Mouse (Mus musculus): ENCODE results near the gene Cactin. TPM values are rescaled to one million over a fixed set of nuclear protein-coding genes. Genes with fewer than 3 reads are reported as not detected.
A peak's percentile ranks its signal among the peaks of the same experiment; 100 is the strongest.

Cactin gene
- polyA plus RNA-seq, 1 experiment from 2014 or later: 49.9 TPM

GRCm38 (mm10) chr10:81306837-81307682, 13.8 kb upstream of the Cactin start:
- no peak overlapping the region for H3K4me2 ChIP-seq
- ATAC-seq (replicated peaks; ENCODE audit: low FRiP score): no peak
- no peak for DNase-seq (ENCODE audit: low spot score)
- H3K9ac ChIP-seq (ENCODE audit: low read depth, low read length): no peak overlapping the region
- 92% methylated on average over 21 of the region's 21 CpGs for WGBS
- no peak overlapping the region for H3K4me3 ChIP-seq (ENCODE audit: low read depth, low read length)
- no peaks in the 10 kb centered on the region for H3K9me3 ChIP-seq (ENCODE audit: control insufficient read depth, low read length)
- peaks cover 30% of the 10 kb centered on the region for H3K4me1 ChIP-seq (replicated peaks; ENCODE audit: control insufficient read depth, insufficient read depth, low read length)
- H3K27ac ChIP-seq (ENCODE audit: low read depth, low read length): no peak overlapping the region
- no peaks in the 10 kb centered on the region for H3K27me3 ChIP-seq (replicated peaks; ENCODE audit: control insufficient read depth, insufficient read depth, low read length)
- peaks cover 48% of the 10 kb centered on the region for H3K36me3 ChIP-seq (ENCODE audit: control insufficient read depth, insufficient read depth, low read length)

GRCm38 (mm10) chr10:81309571-81309970, 11.3 kb upstream of the Cactin start:
- peaks cover 7% of the 10 kb centered on the region for H3K4me1 ChIP-seq (replicated peaks; ENCODE audit: control insufficient read depth, insufficient read depth, low read length)
- H3K4me2 ChIP-seq: no peak overlapping the region
- WGBS: 83% methylated on average over 5 of the region's 5 CpGs
- H3K9ac ChIP-seq (ENCODE audit: low read depth, low read length): no peak overlapping the region
- H3K27ac ChIP-seq (ENCODE audit: low read depth, low read length): no peak overlapping the region
- no peak overlapping the region for H3K4me3 ChIP-seq (ENCODE audit: low read depth, low read length)
- peaks cover 71% of the 10 kb centered on the region for H3K36me3 ChIP-seq (ENCODE audit: control insufficient read depth, insufficient read depth, low read length)
- DNase-seq (ENCODE audit: low spot score) (no peak), ATAC-seq (replicated peaks; ENCODE audit: low FRiP score) (no peak)
- H3K27me3 ChIP-seq (replicated peaks; ENCODE audit: control insufficient read depth, insufficient read depth, low read length): no peaks in the 10 kb centered on the region
- no peaks in the 10 kb centered on the region for H3K9me3 ChIP-seq (ENCODE audit: control insufficient read depth, low read length)

DNA sequence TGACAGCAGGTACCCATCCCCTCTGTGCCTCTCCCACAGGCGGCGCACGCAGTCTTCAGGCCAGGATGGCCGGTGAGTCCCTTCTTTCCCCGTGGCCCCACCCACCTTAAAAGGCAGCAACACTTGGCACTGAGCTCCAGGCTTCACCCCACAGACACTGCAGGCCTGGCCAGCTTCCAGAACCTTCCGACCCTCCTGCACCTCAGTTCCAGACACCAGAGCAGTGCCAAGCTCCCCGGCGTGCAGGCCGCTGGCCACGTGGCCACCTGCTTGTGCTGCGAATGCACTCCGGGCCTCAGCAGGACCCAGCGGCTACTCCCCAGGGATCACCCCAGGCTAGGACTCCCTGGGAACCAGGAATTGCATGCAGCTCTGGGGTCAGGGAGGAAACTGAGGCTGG, 7.3 kb upstream of the Cactin start:
- DNase-seq (ENCODE audit: low spot score): no peak
- 97% methylated on average over 13 of the region's 13 CpGs for WGBS
- Histone ChIP-seq H3K4me3 (ENCODE audit: low read depth, low read length) (no peak overlapping the region), H3K9me3 (ENCODE audit: control insufficient read depth, low read length) (no peaks in the 10 kb centered on the region), H3K27ac (ENCODE audit: low read depth, low read length) (no peak overlapping the region), H3K27me3 (replicated peaks; ENCODE audit: control insufficient read depth, insufficient read depth, low read length) (no peaks in the 10 kb centered on the region), H3K36me3 (ENCODE audit: control insufficient read depth, insufficient read depth, low read length) (peaks cover 59% of the 10 kb centered on the region), H3K4me1 (replicated peaks; ENCODE audit: control insufficient read depth, insufficient read depth, low read length) (peaks cover 13% of the 10 kb centered on the region), H3K9ac (ENCODE audit: low read depth, low read length) (no peak overlapping the region), H3K4me2 (no peak overlapping the region)
- no peak for ATAC-seq (replicated peaks; ENCODE audit: low FRiP score)

- Histone ChIP-seq H3K27ac (ENCODE audit: low read depth, low read length) (no peak overlapping the region), H3K9me3 (ENCODE audit: control insufficient read depth, low read length) (no peaks in the 10 kb centered on the region), H3K4me1 (replicated peaks; ENCODE audit: control insufficient read depth, insufficient read depth, low read length) (peaks cover 20% of the 10 kb centered on the region), H3K36me3 (ENCODE audit: control insufficient read depth, insufficient read depth, low read length) (peaks cover 54% of the 10 kb centered on the region), H3K4me3 (ENCODE audit: low read depth, low read length) (no peak overlapping the region), H3K27me3 (replicated peaks; ENCODE audit: control insufficient read depth, insufficient read depth, low read length) (no peaks in the 10 kb centered on the region), H3K9ac (ENCODE audit: low read depth, low read length) (no peak overlapping the region), H3K4me2 (no peak overlapping the region)
- no peak for DNase-seq (ENCODE audit: low spot score)
- WGBS: 75% methylated on average over 7 of the region's 7 CpGs
- no peak for ATAC-seq (replicated peaks; ENCODE audit: low FRiP score)
Observed at GRCm38 (mm10) chr10:81314201-81314600, 6.7 kb upstream of the Cactin start.

DNA sequence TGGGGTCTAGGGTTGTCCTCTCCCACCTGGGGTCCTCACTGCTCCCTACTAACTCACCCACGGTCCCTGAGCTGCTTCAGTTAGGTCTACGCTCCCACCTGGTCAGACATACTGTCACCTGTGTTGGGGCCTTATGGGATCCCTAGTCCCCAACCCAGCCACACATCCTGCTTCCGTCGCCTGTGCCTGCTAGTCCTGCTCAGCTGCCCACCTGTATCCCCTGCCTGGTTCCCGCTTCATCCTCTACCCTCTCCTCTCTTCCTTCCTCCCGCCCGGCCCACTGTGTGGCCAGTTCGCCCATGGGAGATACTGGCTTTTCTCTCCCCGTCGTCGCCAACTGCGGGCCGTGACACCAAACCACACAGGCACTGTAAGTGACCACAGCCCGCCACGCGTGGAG, 5.3 kb upstream of the Cactin start:
- peaks cover 46% of the 10 kb centered on the region for H3K36me3 ChIP-seq (ENCODE audit: control insufficient read depth, insufficient read depth, low read length)

DNA sequence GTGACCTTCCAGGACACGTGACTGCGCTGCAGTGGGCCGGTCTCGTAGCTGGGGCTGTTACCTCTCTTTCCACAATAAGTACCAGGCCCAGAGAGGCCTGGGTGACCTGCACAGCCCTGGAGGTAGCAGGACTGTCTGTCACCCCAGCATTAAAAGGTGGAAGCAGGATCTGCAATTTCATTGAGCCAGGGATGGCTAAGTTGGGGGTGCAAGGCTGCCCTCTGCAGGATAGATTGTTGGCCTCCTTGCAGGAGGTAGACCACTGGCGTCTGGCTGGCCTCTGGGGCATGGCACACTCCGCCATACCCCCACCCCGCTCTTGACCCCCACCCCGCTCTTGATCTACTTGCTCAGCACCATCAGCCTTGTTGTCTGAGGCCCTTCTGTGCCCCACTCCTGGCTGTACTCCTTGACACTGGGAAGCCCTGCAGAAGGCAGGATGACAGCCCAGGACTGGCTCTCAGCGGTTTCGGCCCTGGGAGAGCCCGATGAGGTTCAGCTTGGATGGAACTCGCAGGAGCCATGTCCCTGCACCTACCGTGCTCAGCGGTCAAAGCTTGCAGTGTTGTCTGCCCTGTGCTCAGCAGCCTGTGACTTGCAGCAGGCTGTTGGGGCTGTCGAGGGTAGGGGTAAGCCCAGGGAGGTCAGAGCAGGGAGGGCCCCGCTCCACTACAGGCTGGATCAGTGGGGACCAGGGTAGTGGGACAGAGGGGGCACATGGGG, 4.4 kb upstream of the Cactin start:
- H3K27me3 ChIP-seq (replicated peaks; ENCODE audit: control insufficient read depth, insufficient read depth, low read length): no peaks in the 10 kb centered on the region
- peak overlapping the region; percentile 36 for H3K4me3 ChIP-seq (ENCODE audit: low read depth, low read length)
- H3K4me2 ChIP-seq: peak overlapping the region; percentile 66
- H3K36me3 ChIP-seq (ENCODE audit: control insufficient read depth, insufficient read depth, low read length): peaks cover 37% of the 10 kb centered on the region
- peaks cover 25% of the 10 kb centered on the region for H3K4me1 ChIP-seq (replicated peaks; ENCODE audit: control insufficient read depth, insufficient read depth, low read length)
- H3K27ac ChIP-seq (ENCODE audit: low read depth, low read length): peak overlapping the region; percentile 32; the same call in 1 of the 2 replicates
- no peak for ATAC-seq (replicated peaks; ENCODE audit: low FRiP score)
- WGBS: 54% methylated on average over 16 of the region's 16 CpGs
- DNase-seq (ENCODE audit: low spot score): no peak
- H3K9ac ChIP-seq (ENCODE audit: low read depth, low read length): peak overlapping the region; percentile 49
- no peaks in the 10 kb centered on the region for H3K9me3 ChIP-seq (ENCODE audit: control insufficient read depth, low read length)

More for the DNA sequence above, 5.3 kb upstream of the Cactin start:
- Histone ChIP-seq H3K4me2 (no peak overlapping the region), H3K4me1 (replicated peaks; ENCODE audit: control insufficient read depth, insufficient read depth, low read length) (peaks cover 25% of the 10 kb centered on the region), H3K27me3 (replicated peaks; ENCODE audit: control insufficient read depth, insufficient read depth, low read length) (no peaks in the 10 kb centered on the region), H3K27ac (ENCODE audit: low read depth, low read length) (no peak overlapping the region), H3K9me3 (ENCODE audit: control insufficient read depth, low read length) (no peaks in the 10 kb centered on the region), H3K4me3 (ENCODE audit: low read depth, low read length) (no peak overlapping the region), H3K9ac (ENCODE audit: low read depth, low read length) (no peak overlapping the region)
- 87% methylated on average over 16 of the region's 16 CpGs for WGBS
- no peak for ATAC-seq (replicated peaks; ENCODE audit: low FRiP score)
- no peak for DNase-seq (ENCODE audit: low spot score)

GRCm38 (mm10) chr10:81317273-81317672, 3.6 kb upstream of the Cactin start:
- Histone ChIP-seq H3K4me2 (peak overlapping the region; percentile 66), H3K27me3 (replicated peaks; ENCODE audit: control insufficient read depth, insufficient read depth, low read length) (no peaks in the 10 kb centered on the region), H3K27ac (ENCODE audit: low read depth, low read length) (peak overlapping the region; percentile 32; the same call in 1 of the 2 replicates), H3K36me3 (ENCODE audit: control insufficient read depth, insufficient read depth, low read length) (peaks cover 35% of the 10 kb centered on the region), H3K4me1 (replicated peaks; ENCODE audit: control insufficient read depth, insufficient read depth, low read length) (peaks cover 32% of the 10 kb centered on the region), H3K9me3 (ENCODE audit: control insufficient read depth, low read length) (no peaks in the 10 kb centered on the region), H3K9ac (ENCODE audit: low read depth, low read length) (peak overlapping the region; percentile 49), H3K4me3 (ENCODE audit: low read depth, low read length) (peak overlapping the region; percentile 36)
- 20% methylated on average over 20 of the region's 20 CpGs for WGBS
- DNase-seq (ENCODE audit: low spot score): no peak
- peak; percentile 19; the same call in 1 of the 2 replicates for ATAC-seq (replicated peaks; ENCODE audit: low FRiP score)

GRCm38 (mm10) chr10:81318589-81319329, 2.1 kb upstream of the Cactin start:
- Histone ChIP-seq H3K36me3 (ENCODE audit: control insufficient read depth, insufficient read depth, low read length) (peaks cover 35% of the 10 kb centered on the region), H3K4me2 (peak overlapping the region; percentile 96), H3K4me3 (ENCODE audit: low read depth, low read length) (no peak overlapping the region), H3K9me3 (ENCODE audit: control insufficient read depth, low read length) (no peaks in the 10 kb centered on the region), H3K9ac (ENCODE audit: low read depth, low read length) (peak overlapping the region; percentile 1; the same call in 1 of the 2 replicates), H3K27ac (ENCODE audit: low read depth, low read length) (peak overlapping the region; percentile 78), H3K4me1 (replicated peaks; ENCODE audit: control insufficient read depth, insufficient read depth, low read length) (peaks cover 34% of the 10 kb centered on the region), H3K27me3 (replicated peaks; ENCODE audit: control insufficient read depth, insufficient read depth, low read length) (no peaks in the 10 kb centered on the region)
- DNase-seq (ENCODE audit: low spot score): no peak
- 86% methylated on average over 13 of the region's 13 CpGs for WGBS
- no peak for ATAC-seq (replicated peaks; ENCODE audit: low FRiP score)
